Mouse (Mus musculus) lung, embryonic 14.5 days (tissue): ENCODE results near the gene Mdm4. TPM values are rescaled to one million over a fixed set of nuclear protein-coding genes. Genes with fewer than 3 reads are reported as not detected.
A peak's percentile ranks its signal among the peaks of the same experiment; 100 is the strongest.

ENCODE experiments used
- ATAC-seq: fragments of 200-750 bp; cut with Nextera tagmentation; 2 replicates; pipeline ENCODE4 v1.8.0; 2017; ENCODE audit warnings: mild to moderate bottlenecking, moderate TSS enrichment, moderate library complexity; ENCODE audit not compliant: insufficient read depth
- DNase-seq: peaks from one replicate; pipeline ENCODE4 v3.0.0-alpha.2; 2015
- H3K27ac ChIP-seq: fragments of 300-500 bp; sonication (generic); 2 replicates; pipeline ENCODE4 v1.5.1; 2014; ENCODE audit warnings: low read depth, mild to moderate bottlenecking, moderate library complexity
- H3K27me3 ChIP-seq: fragments of 300-500 bp; sonication (generic); 2 replicates; pipeline ENCODE4 v1.6.1; 2014; ENCODE audit warnings: low read length, control low read depth; ENCODE audit not compliant: insufficient read depth
- H3K36me3 ChIP-seq: fragments of 300-500 bp; sonication (generic); 2 replicates; pipeline ENCODE4 v1.6.1; 2014; ENCODE audit warnings: control low read depth; ENCODE audit not compliant: insufficient read depth
- H3K4me1 ChIP-seq: fragments of 300-500 bp; sonication (generic); 2 replicates; pipeline ENCODE4 v1.6.1; 2014; ENCODE audit warnings: antibody characterized with exemption, control low read depth; ENCODE audit not compliant: insufficient read depth
- H3K4me2 ChIP-seq: fragments of 300-500 bp; sonication (generic); 2 replicates; pipeline ENCODE4 v1.6.1; 2014; ENCODE audit warnings: mild to moderate bottlenecking
- H3K4me3 ChIP-seq: fragments of 300-500 bp; sonication (generic); 2 replicates; pipeline ENCODE4 v1.5.1; 2014; ENCODE audit warnings: low read depth, low read length
- H3K9ac ChIP-seq: fragments of 300-500 bp; sonication (generic); 2 replicates; pipeline ENCODE4 v1.6.1; 2014
- H3K9me3 ChIP-seq: fragments of 300-500 bp; sonication (generic); 2 replicates; pipeline ENCODE4 v1.6.1; 2016; ENCODE audit warnings: low read depth, low read length, control low read depth
- CTCF ChIP-seq: IDR thresholded peaks from 2 replicates; pipeline ENCODE4 v1.5.1; 2016; ENCODE audit warnings: antibody characterized with exemption, low read depth
- WGBS: fragments of 180-500 bp; shearing (Covaris S2); extraction: QIAGEN DNeasy Blood & Tissue Kit; methylation state at CpG from one replicate; pipeline ENCODE4 v1.1.7; 2014; 5-methylcytosine and 5-hydroxymethylcytosine counted together
- polyA plus RNA-seq: library from polyadenylated mRNA; unstranded; fragments of >200 nt; fragmentation: Nextera tagmentation; extraction: Ambion mirVana; gene quantifications from 2 replicates; pipeline ENCODE4 v1.2.1, GENCODE M21; 2014

Mdm4 gene
- polyA plus RNA-seq, 1 experiment from 2014 or later, result 49.5 TPM

- ATAC-seq (no peak), DNase-seq (no peak)
- Histone ChIP-seq H3K27ac (peak overlapping the region; percentile 79), H3K9ac (0 out of 2 replicates have a peak overlapping the region, but pooled peaks have one; percentile 21), H3K4me1 (peaks cover 14% of the 10 kb centered on the region; the same call in 1 of the 2 replicates), H3K4me3 (no peak overlapping the region), H3K36me3 (0 out of 2 replicates have a peak, but pooled peaks cover 3% of the 10 kb centered on the region), H3K9me3 (no peaks in the 10 kb centered on the region), H3K4me2 (no peak overlapping the region), H3K27me3 (no peaks in the 10 kb centered on the region)
- no peak for TF ChIP-seq CTCF
- WGBS, result 90% methylated on average over 15 of the region's 15 CpGs
Observed at GRCm38 (mm10) chr1:133068669-133069274, 38.4 kb upstream of the Mdm4 start.

GRCm38 (mm10) chr1:133068268-133068667 lies 37.9 kb upstream of the Mdm4 start:
- Histone ChIP-seq H3K27ac (peak overlapping the region; percentile 79; the same call in 1 of the 2 replicates), H3K9me3 (no peaks in the 10 kb centered on the region), H3K27me3 (no peaks in the 10 kb centered on the region), H3K4me1 (peaks cover 9% of the 10 kb centered on the region; the same call in 1 of the 2 replicates), H3K36me3 (0 out of 2 replicates have a peak, but pooled peaks cover 3% of the 10 kb centered on the region), H3K4me3 (no peak overlapping the region), H3K9ac (0 out of 2 replicates have a peak overlapping the region, but pooled peaks have one; percentile 21), H3K4me2 (no peak overlapping the region)
- ATAC-seq (no peak), DNase-seq (peak; percentile 29)
- WGBS, result 65% methylated on average over 5 of the region's 5 CpGs
- no peak for TF ChIP-seq CTCF

GRCm38 (mm10) chr1:133063164-133063563 lies 32.8 kb upstream of the Mdm4 start:
- Histone ChIP-seq H3K4me1 (no peaks in the 10 kb centered on the region), H3K36me3 (no peaks in the 10 kb centered on the region), H3K27me3 (no peaks in the 10 kb centered on the region), H3K9ac (no peak overlapping the region), H3K4me2 (no peak overlapping the region), H3K27ac (no peak overlapping the region), H3K9me3 (no peaks in the 10 kb centered on the region), H3K4me3 (no peak overlapping the region)
- DNase-seq, result no peak
- no peak for TF ChIP-seq CTCF
- no peak for ATAC-seq
- WGBS, result 76% methylated on average over 6 of the region's 6 CpGs

- DNase-seq, result peak; percentile 30
- Histone ChIP-seq H3K27me3 (no peaks in the 10 kb centered on the region), H3K9ac (no peak overlapping the region), H3K4me1 (no peaks in the 10 kb centered on the region), H3K4me2 (no peak overlapping the region), H3K9me3 (no peaks in the 10 kb centered on the region), H3K4me3 (no peak overlapping the region), H3K27ac (no peak overlapping the region), H3K36me3 (no peaks in the 10 kb centered on the region)
- 44% methylated on average over 4 of the region's 4 CpGs for WGBS
- no peak for ATAC-seq
- no peak for TF ChIP-seq CTCF
Observed at GRCm38 (mm10) chr1:133060681-133061080, 30.3 kb upstream of the Mdm4 start.

- no peak for ATAC-seq
- H3K36me3 ChIP-seq, result no peaks in the 10 kb centered on the region
- no peaks in the 10 kb centered on the region for H3K27me3 ChIP-seq
- H3K4me2 ChIP-seq, result no peak overlapping the region
- H3K9me3 ChIP-seq, result no peaks in the 10 kb centered on the region
- 19% methylated on average over 2 of the region's 2 CpGs for WGBS
- no peak for DNase-seq
- no peak overlapping the region for H3K4me3 ChIP-seq
- no peaks in the 10 kb centered on the region for H3K4me1 ChIP-seq
- no peak overlapping the region for H3K9ac ChIP-seq
- H3K27ac ChIP-seq, result 0 out of 2 replicates have a peak overlapping the region, but pooled peaks have one; percentile 20
- TF ChIP-seq CTCF, result no peak
Observed at GRCm38 (mm10) chr1:133059592-133059991, 29.2 kb upstream of the Mdm4 start.

GRCm38 (mm10) chr1:133057345-133058034 lies 27.1 kb upstream of the Mdm4 start:
- H3K9me3 ChIP-seq, result no peaks in the 10 kb centered on the region
- H3K27ac ChIP-seq, result no peak overlapping the region
- ATAC-seq (no peak), DNase-seq (no peak)
- H3K4me3 ChIP-seq, result no peak overlapping the region
- no peak overlapping the region for H3K4me2 ChIP-seq
- no peak for TF ChIP-seq CTCF
- no peaks in the 10 kb centered on the region for H3K4me1 ChIP-seq
- H3K9ac ChIP-seq, result no peak overlapping the region
- H3K27me3 ChIP-seq, result no peaks in the 10 kb centered on the region
- 62% methylated on average over 7 of the region's 7 CpGs for WGBS
- no peaks in the 10 kb centered on the region for H3K36me3 ChIP-seq

- Histone ChIP-seq H3K27ac (no peak overlapping the region), H3K9ac (no peak overlapping the region), H3K9me3 (no peaks in the 10 kb centered on the region), H3K4me3 (no peak overlapping the region), H3K4me2 (no peak overlapping the region), H3K36me3 (no peaks in the 10 kb centered on the region), H3K27me3 (no peaks in the 10 kb centered on the region), H3K4me1 (no peaks in the 10 kb centered on the region)
- ATAC-seq (no peak), DNase-seq (no peak)
- 65% methylated on average over 8 of the region's 8 CpGs for WGBS
- no peak; the same call in 1 of the 2 replicates for TF ChIP-seq CTCF
Observed at GRCm38 (mm10) chr1:133054326-133054725, 24.0 kb upstream of the Mdm4 start.
